Mouse (Mus musculus) layer of hippocampus, adult 2 months (tissue): ENCODE results near the gene Tpx2. TPM values are rescaled to one million over a fixed set of nuclear protein-coding genes. Genes with fewer than 3 reads are reported as not detected.

Source experiments
- DNase-seq, 2 experiments: peaks; one replicate each; pipeline ENCODE4 v3.0.0; 2022; ENCODE audit warnings: low spot score in 2 of 2
- H3K27ac ChIP-seq: fragments of 200-600 bp; 2 replicates; pipeline ENCODE4 v1.8.1; 2022
- H3K4me3 ChIP-seq: fragments of 200-600 bp; 2 replicates; pipeline ENCODE4 v1.8.1; 2022; ENCODE audit warnings: mild to moderate bottlenecking
- CTCF ChIP-seq: fragments of 200-600 bp; conservative IDR thresholded peaks from 2 replicates; pipeline ENCODE4 v1.8.1; 2022; ENCODE audit warnings: antibody characterized with exemption, mild to moderate bottlenecking, moderate library complexity
- total RNA-seq, 2 experiments: library from RNA; stranded (reverse); gene quantifications; 2 replicates each; pipeline ENCODE4 v1.2.3; 2021

Gene Tpx2
- total RNA-seq, 2 experiments from 2014 or later, result 2.0 to 2.2 TPM

DNA sequence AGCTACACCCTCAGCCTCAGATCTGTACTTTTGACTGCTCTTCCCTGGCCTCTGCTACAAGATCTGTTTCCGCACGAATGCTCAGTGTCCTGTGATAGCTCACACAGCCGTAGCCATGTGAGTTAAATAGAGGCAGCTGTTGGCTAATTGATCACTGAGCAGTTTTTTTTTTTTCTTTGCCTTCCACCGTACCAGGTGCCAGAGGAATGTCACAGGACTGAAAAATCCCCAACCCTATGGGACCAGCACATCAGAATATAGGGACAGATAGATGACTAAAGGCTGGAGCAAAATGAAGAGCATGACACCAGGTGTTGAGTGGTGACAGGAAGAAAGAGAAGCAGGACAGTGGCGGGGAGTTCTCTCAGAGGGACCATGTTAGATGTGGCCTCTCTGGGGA is 68.3 kb downstream of the Tpx2 start:
- no peak for DNase-seq
- Histone ChIP-seq H3K4me3 (no peak overlapping the region), H3K27ac (no peak overlapping the region)
- TF ChIP-seq CTCF, result no peak

DNA sequence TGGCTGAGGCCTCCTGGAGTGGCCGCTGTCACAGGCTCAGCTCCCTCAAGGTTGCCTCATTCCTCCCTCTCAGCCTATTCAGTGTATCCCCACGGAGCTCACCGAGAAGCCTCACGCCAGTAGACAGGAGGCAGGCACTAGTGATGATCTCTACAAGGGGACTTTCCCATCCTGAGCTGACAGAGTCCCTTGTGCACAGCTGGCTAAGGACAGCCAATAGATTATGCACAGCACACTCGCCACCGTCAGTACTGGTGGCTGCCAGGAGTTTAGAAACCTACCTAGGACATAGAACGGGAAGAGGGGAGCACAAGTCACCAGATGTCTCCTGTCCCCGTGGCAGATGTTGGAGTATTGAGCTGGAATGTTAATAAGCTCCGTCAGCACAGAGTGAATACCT is 69.9 kb downstream of the Tpx2 start:
- H3K4me3 ChIP-seq, result no peak overlapping the region
- no peak overlapping the region for H3K27ac ChIP-seq
- no peak for DNase-seq
- no peak for TF ChIP-seq CTCF

DNA sequence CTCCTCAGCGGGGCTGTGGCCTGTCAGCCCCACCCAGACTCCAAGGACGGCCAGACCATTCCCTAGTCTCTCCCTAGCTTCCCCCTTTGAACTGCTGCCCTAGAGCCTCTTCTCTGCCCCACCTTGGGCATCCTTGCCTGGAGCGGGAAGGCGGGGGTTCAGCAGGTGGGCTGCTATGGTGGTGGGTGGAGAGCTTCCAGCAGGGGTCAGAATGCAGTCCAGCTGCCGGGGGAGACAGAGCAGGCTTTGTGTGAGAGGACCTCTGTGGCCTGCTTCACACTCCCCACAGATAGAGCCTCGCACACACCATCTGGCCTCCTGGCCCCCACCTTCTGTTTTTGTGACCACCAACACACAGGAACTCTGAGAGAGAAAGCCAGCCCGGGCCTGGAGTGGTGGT is 74.6 kb downstream of the Tpx2 start:
- Histone ChIP-seq H3K27ac (no peak overlapping the region), H3K4me3 (no peak overlapping the region)
- no peak for DNase-seq
- TF ChIP-seq CTCF, result no peak

DNA sequence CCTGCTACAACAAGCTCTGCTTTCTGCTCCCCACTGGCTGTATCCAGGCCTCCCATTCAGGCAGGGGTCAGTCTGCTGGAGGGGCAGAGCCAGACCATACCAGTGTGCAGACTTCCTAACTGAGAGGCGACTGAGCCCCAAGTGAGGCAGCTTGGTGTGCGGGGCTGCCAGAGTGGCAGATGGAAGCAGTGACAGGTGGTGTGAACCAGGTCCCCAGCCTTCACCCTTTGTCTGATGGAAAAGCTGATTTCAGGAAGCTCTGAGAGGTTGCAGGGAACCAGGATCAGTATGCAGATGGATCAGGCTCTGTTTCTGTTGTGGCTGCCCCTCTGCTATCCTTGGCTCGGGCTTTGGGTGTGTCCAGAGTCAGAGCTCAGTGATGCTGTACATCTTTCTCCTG is 75.9 kb downstream of the Tpx2 start:
- no peak for DNase-seq
- no peak overlapping the region for H3K27ac ChIP-seq
- TF ChIP-seq CTCF, result no peak
- no peak overlapping the region for H3K4me3 ChIP-seq

DNA sequence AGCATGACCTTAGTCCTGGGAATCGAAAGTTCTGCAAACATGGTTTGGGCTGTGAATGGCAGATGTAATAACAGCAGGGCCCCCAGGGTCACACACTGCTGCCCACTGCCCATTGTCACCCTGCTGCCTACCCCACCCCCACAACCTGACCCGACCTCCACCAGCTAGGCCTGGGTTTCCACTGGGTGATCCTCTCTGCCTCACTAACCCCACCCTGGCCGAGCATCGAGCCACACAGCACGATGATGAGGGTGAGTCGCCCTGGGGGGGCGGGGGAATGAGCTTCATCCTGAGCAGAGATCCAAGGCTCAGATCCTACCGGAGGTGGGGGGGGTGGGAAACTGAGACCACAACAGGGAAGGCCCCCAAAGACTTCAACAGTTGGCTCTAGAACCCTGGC is 76.4 kb downstream of the Tpx2 start:
- no peak for TF ChIP-seq CTCF
- H3K4me3 ChIP-seq, result no peak overlapping the region
- no peak overlapping the region for H3K27ac ChIP-seq
- DNase-seq, result no peak

DNA sequence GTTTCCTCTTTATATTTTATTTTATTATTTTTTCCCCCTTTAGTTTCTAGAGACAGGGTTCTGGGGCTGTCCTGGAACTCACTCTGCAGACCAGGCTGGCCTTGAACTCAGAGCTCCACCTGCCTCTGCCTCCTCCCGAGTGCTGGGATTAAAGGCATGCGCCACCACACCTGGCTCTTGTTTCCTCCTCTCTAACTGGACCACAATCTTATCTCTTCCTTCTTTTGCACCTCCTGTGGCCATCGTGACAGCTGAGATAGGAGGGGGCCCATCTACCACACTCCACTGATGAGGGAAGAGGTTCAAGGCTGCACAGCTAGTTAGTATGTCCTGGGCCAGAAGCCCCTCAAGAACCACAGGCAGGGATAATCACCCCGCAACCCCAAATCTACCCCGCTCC is 76.8 kb downstream of the Tpx2 start:
- no peak for TF ChIP-seq CTCF
- DNase-seq, result no peak
- no peak overlapping the region for H3K27ac ChIP-seq
- H3K4me3 ChIP-seq, result no peak overlapping the region

DNA sequence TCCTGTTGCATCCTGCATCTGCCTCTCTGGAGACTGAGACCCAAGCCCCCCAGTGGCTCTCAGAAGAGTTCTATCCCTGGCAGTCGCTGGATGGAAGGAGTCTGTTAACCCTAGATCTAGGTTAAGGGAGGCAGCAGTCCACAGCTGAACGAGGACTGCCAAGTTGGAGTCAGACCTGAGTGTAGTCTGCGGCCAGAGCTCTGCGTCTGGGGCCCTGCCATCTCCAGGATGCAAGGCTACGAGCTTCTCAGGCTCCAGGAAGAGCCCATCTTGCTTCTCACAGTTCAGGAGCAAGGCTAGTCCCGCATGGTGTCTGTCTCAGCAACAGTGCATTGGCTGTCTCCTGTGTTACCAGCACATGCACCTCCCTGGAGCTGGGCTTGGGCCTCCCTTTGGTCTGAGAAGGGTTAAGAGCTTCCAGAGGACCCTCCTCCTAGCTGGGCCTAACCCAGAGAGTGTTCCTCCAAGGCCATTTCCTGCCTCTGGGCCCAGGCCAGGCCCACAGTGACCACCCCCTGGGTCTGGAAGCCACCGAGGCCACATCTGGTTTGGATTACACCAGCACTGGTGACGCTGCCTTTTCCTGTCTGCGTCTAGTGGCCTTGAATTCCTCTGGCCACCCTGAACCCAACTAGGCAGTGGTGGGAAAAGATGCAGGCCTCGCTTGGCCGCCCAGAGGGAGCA is 77.6 kb downstream of the Tpx2 start:
- Histone ChIP-seq H3K4me3 (no peak overlapping the region), H3K27ac (no peak overlapping the region)
- DNase-seq, result no peak
- no peak for TF ChIP-seq CTCF

DNA sequence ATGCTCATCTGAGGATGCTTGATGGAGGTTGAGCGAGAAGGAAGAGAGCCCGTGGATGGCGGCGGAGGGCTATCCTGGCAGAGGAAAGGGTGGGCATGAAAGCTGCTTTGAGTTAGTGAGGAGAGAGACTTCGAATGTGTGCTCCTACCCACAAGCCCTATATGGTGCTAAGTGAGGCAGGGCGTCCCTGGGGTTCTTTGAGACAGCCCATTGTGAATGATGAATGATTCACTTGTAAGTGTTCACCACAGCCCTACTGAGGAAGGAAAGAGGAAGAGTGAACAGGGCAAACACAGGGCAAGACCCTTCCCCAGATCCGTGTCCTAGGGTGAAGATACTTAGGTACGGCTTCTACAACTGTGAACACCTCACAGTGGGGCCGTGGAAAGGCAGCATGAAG is 79.1 kb downstream of the Tpx2 start:
- Histone ChIP-seq H3K27ac (no peak overlapping the region), H3K4me3 (no peak overlapping the region)
- no peak for DNase-seq
- TF ChIP-seq CTCF, result no peak

DNA sequence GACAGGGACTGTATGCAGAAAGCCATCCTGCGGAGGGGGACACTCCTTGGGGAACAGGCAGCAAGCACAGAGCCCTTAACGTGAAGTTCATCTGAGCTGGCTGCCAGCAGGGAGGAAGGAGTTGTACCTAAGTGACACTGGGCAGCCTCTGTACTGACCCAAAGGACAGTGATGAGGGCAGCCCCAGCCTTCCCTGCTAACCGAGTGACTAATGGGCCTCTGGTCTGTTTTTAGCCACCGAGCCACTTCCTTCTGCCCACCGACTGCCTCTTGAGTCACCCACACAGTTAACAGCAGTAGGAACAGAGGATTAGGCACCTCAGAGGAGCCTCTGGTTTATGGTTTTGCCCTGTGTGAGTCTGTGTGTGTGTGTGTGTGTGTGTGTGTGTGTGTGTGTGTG is 79.6 kb downstream of the Tpx2 start:
- TF ChIP-seq CTCF, result no peak
- no peak for DNase-seq
- Histone ChIP-seq H3K27ac (no peak overlapping the region), H3K4me3 (no peak overlapping the region)

DNA sequence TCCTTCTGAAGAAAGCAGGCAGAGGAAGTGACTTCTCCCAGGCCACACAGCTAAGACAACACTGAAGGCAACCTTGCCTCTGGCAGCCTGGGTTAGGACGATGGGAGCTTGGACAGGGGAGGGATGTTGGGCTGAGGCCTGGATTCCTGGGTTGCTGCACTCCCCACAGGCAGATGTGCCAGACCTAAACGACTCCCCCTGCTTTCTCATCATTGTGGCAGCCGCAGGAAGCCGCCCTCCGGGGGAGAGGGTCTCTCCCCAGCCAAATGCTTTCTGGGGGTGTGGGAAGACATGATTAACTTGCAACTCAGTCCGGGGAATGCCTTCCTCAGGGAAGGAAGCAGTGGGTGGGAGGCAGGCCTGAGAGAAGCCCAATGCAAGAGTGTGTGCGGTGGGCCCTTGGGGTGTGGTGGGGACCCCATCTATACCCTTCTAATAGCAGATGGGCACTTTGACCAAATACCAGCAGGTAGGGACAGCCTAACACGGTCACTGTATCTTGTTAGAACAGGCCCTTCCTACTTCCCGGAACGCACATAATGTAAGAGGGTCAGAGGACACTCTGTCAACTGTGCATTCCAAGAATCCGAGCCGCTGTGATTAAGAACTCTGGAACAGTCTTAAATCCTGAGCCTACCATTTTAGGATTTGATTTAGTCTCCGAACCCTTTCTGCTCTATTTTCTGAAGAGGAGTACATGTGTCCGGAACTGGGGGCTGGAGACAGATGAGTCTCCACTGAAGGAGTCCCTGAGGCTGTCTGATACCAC is 80.6 kb downstream of the Tpx2 start:
- Histone ChIP-seq H3K4me3 (no peak overlapping the region), H3K27ac (no peak overlapping the region)
- TF ChIP-seq CTCF, result no peak
- DNase-seq, result no peak

DNA sequence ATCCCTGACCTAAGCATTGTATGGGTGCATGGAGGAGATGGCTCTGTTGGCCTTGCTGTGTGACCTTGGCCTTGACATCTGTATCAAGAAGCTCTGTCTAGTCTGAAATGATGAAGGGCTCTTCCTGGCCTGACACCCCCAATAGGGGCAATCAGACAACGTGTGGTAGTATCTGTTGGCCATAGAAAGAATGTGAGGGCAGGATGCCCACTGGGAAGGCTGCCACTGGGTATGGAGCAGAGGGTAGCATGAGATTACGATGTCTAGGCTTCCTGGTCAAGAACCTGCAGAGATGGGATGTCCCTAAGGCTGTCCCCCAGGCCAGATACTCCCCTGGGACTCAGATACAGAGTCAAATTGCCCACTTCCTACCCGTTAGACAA is 81.2 kb downstream of the Tpx2 start:
- no peak for DNase-seq
- no peak for TF ChIP-seq CTCF
- H3K4me3 ChIP-seq, result no peak overlapping the region
- H3K27ac ChIP-seq, result no peak overlapping the region

DNA sequence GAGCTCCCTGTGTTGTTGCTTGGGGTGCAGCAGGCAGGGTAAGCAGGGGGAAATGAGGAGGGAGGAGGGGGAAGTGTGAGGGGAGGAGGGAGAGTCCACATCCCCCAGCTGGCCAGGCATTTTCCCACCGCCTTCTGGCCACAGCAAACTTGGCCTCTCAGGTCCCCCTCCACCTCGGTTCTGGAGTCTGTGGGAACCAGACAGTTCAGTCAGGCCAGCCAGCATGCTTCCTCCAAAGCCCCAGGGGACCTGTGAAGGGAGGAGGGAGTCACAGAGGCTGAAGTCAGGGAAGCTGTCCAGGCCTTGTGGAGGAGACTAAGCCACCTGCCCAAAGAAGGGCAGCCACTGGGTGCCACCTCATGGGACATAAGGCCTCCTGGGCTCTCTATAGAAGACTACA is 82.5 kb downstream of the Tpx2 start:
- DNase-seq, result no peak
- Histone ChIP-seq H3K27ac (no peak overlapping the region), H3K4me3 (no peak overlapping the region)
- no peak for TF ChIP-seq CTCF

DNA sequence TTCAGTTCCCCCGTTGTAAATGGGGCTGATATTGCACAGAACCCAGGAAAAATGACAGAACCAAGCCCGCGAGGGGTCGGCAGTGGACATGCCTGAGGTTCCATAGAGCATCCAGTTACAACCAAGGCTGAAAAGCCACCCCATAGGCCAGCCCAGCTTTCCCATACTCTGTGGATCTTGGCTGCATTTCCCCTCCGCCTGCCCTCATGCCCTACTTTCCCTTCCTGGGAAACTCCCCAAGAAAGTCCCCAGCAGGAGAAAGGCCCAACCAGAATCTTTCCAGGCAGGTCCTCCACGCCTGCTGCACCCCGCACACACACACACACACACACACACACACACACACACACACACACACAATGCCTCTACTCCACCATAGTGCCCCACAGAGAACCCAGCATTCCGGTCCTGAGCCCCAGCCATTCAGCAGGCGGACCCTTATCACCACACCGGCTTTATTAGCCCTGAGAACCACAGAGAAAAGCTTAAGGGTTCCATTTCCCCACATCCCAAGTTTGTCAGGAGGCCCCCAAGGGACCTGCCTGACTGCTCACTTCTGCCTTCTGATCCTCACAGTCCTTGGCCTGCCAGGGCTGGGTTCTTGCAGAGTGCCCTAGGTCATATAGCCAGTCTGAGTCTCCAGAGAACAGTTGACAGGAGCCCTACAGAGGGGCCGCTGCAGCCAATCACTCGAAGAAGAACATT is 83.8 kb downstream of the Tpx2 start:
- no peak overlapping the region for H3K4me3 ChIP-seq
- DNase-seq, result no peak
- H3K27ac ChIP-seq, result no peak overlapping the region
- TF ChIP-seq CTCF, result no peak
